Mouse (Mus musculus): ENCODE data around the gene Sec23ip. TPM values are rescaled to one million over a fixed set of nuclear protein-coding genes. Genes with fewer than 3 reads are reported as not detected.

Gene Sec23ip
- total and polyA plus RNA-seq, 3 experiments = 16.0 to 40.1 (median 19.3) TPM

DNA sequence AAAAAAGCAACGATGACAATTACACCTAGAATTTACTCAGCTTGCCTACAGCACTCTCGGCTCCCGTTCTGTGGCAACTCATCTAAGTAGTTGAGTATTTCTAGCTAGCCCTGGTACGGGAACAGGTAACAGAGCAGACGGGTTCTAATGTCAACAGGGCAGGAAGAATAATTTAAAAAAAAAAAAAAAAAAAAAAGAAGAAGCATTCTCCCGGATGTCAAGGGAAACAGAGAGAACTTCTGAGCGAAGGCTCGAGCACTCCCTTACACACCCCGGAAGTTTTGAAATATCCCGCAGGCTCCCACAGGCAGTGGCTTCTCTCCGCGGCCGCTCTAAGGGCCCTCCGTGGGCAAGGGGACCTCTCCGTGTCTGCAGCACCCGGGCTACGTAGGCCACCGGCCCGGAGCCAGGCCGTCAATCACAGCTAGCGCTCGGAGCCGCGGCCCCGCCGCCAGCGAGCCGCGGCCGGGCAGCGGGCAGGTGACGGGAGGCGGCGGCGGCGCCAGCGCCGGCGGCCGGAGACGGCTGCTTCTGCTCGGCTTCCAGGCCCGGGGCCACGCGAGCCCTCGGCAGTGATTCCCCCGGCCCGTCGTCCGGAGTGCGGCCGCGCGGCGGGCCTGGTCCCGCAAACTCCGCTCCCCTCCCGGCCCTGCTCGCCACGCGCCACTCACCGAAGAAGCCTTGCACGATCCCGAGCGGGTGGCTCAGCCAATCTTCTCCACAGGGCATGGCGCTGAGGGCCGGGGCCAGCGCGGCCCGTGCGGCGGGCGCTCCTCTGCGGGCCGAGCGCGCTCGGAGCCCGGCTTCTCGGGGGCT lies 5.1 kb upstream of the Sec23ip start:
- H3K9ac ChIP-seq (ENCODE audit: insufficient read depth, low read depth) = peak overlapping the region; percentile 90
- peaks cover 55% of the 10 kb centered on the region for H3K79me2 ChIP-seq (replicated peaks; ENCODE audit: control insufficient read depth, extremely low read depth, insufficient read depth, poor library complexity, severe bottlenecking)
- peaks cover 3% of the 10 kb centered on the region for H3K9me3 ChIP-seq (replicated peaks; ENCODE audit: low read length)
- dilution Hi-C loops (cut with MboI; ENCODE audit: extremely low pct_ligation_motif_present, extremely low pct_unique_long_range_greater_than_20kb, low sequenced_read_pairs) (no loop called here), in situ Hi-C loops (cut with MboI; ENCODE audit: low pct_ligation_motif_present, low pct_unique_long_range_greater_than_20kb, low sequenced_read_pairs) (no loop called here)
- no peaks in the 10 kb centered on the region for H3K27me3 ChIP-seq (replicated peaks)
- peaks cover 3 to 18% of the 10 kb centered on the region in 2 experiments for H3K36me3 ChIP-seq (replicated peaks in 1 of 2; ENCODE audit: control insufficient read depth in 1 of 2, insufficient read depth in 1 of 2, low read length in 1 of 2)
- H3K4me1 ChIP-seq (ENCODE audit: control insufficient read depth in 1 of 2, insufficient read depth in 2 of 2) = peaks cover 4 to 30% of the 10 kb centered on the region in 2 experiments
- TF ChIP-seq USF2 (conservative IDR thresholded peaks at IDR 0.05; ENCODE audit: low read depth, low read length) (no peak), JUN (IDR thresholded peaks at IDR 0.05; ENCODE audit: insufficient read depth, low read depth, low read length) (no peak), CHD1 (IDR thresholded peaks at IDR 0.05; ENCODE audit: low read depth, low read length) (no peak), PAX5 (IDR thresholded peaks at IDR 0.05; ENCODE audit: low read length) (no peak), MXI1 (IDR thresholded peaks at IDR 0.05; ENCODE audit: low read depth, low read length) (no peak; the same call in 1 of the 2 replicates), USF1 (IDR thresholded peaks at IDR 0.05; ENCODE audit: low read depth, low read length) (no peak), NELFE (IDR thresholded peaks at IDR 0.05; ENCODE audit: low read depth, low read length) (no peak), JUND (conservative IDR thresholded peaks at IDR 0.05; ENCODE audit: low read depth, low read length) (no peak), ELF1 (IDR thresholded peaks at IDR 0.05; ENCODE audit: low read depth, low read length) (peak; percentile 58), MAFK (IDR thresholded peaks at IDR 0.05; ENCODE audit: insufficient replicate concordance, low read length) (no peak), TCF12 (IDR thresholded peaks at IDR 0.05; ENCODE audit: low read depth, low read length) (no peak), MAZ (IDR thresholded peaks at IDR 0.05; ENCODE audit: low read depth, low read length) (no peak), HCFC1 (IDR thresholded peaks at IDR 0.05; ENCODE audit: low read depth, low read length) (no peak), CHD2 (IDR thresholded peaks at IDR 0.05; ENCODE audit: low read length) (no peak), ZNF384 (IDR thresholded peaks at IDR 0.05; ENCODE audit: low read depth, low read length) (peak; percentile 79), MEF2A (IDR thresholded peaks at IDR 0.05; ENCODE audit: borderline replicate concordance, low read depth, low read length) (no peak), IRF4 (IDR thresholded peaks at IDR 0.05; ENCODE audit: low read depth, low read length) (no peak)
- H3K4me2 ChIP-seq (ENCODE audit: insufficient read depth, low read depth, poor library complexity, severe bottlenecking) = peak overlapping the region; percentile 97
- DNase-seq (ENCODE audit: extremely low read depth) = no peak
- H3K27ac ChIP-seq (ENCODE audit: insufficient read depth, low read depth) = peak overlapping the region; percentile 25
- H3K4me3 ChIP-seq (replicated peaks in 1 of 3; ENCODE audit: low read depth in 2 of 3, low read length in 2 of 3, poor library complexity in 1 of 3) = peak overlapping the region; percentile 86 to 99 (median 91)

GRCm38 (mm10) chr7:128740334-128740733 lies 4.4 kb upstream of the Sec23ip start, which contains the start of gene Mcmbp:
Gene Mcmbp, minus strand, starts transcription at chr7:128740495.
- Histone ChIP-seq H3K36me3 (replicated peaks in 1 of 2; ENCODE audit: control insufficient read depth in 1 of 2, insufficient read depth in 1 of 2, low read length in 1 of 2) (peaks cover 3 to 15% of the 10 kb centered on the region in 2 experiments), H3K4me1 (ENCODE audit: control insufficient read depth in 1 of 2, insufficient read depth in 2 of 2) (peaks cover 4 to 30% of the 10 kb centered on the region in 2 experiments), H3K4me3 (replicated peaks in 1 of 3; ENCODE audit: low read depth in 2 of 3, low read length in 2 of 3, poor library complexity in 1 of 3) (peak within 1 kb of the TSS; percentile 86 to 99 (median 91)), H3K27me3 (replicated peaks) (no peaks in the 10 kb centered on the region), H3K9ac (ENCODE audit: insufficient read depth, low read depth) (peak within 1 kb of the TSS; percentile 90), H3K27ac (ENCODE audit: insufficient read depth, low read depth) (peak within 1 kb of the TSS; percentile 25), H3K4me2 (ENCODE audit: insufficient read depth, low read depth, poor library complexity, severe bottlenecking) (peak within 1 kb of the TSS; percentile 97), H3K9me3 (replicated peaks; ENCODE audit: low read length) (peaks cover 3% of the 10 kb centered on the region), H3K79me2 (replicated peaks; ENCODE audit: control insufficient read depth, extremely low read depth, insufficient read depth, poor library complexity, severe bottlenecking) (peaks cover 53% of the 10 kb centered on the region)
- DNase-seq (ENCODE audit: extremely low read depth) = peak; percentile 95
- dilution Hi-C loops (cut with MboI; ENCODE audit: extremely low pct_ligation_motif_present, extremely low pct_unique_long_range_greater_than_20kb, low sequenced_read_pairs) (no loop called here), in situ Hi-C loops (cut with MboI; ENCODE audit: low pct_ligation_motif_present, low pct_unique_long_range_greater_than_20kb, low sequenced_read_pairs) (no loop called here)
- TF ChIP-seq USF1 (IDR thresholded peaks at IDR 0.05; ENCODE audit: low read depth, low read length) (peak; percentile 54; the same call in 1 of the 2 replicates), MXI1 (IDR thresholded peaks at IDR 0.05; ENCODE audit: low read depth, low read length) (peak; percentile 79; the same call in 1 of the 2 replicates), POLR2A (IDR thresholded peaks at IDR 0.05; ENCODE audit: low read depth, low read length) (peak; percentile 84), TBP (conservative IDR thresholded peaks at IDR 0.05; ENCODE audit: low read depth, low read length) (0 out of 2 replicates have a peak, but pooled peaks have one; percentile 16), ZNF384 (IDR thresholded peaks at IDR 0.05; ENCODE audit: low read depth, low read length) (no peak), ZMIZ1 (IDR thresholded peaks at IDR 0.05; ENCODE audit: low read depth, low read length) (peak; percentile 45; the same call in 1 of the 2 replicates), SIN3A (IDR thresholded peaks at IDR 0.05; ENCODE audit: low read length) (0 out of 2 replicates have a peak, but pooled peaks have one; percentile 39), CHD2 (IDR thresholded peaks at IDR 0.05; ENCODE audit: low read length) (peak; percentile 86; the same call in 1 of the 2 replicates), JUN (IDR thresholded peaks at IDR 0.05; ENCODE audit: insufficient read depth, low read depth, low read length) (no peak), KAT2A (IDR thresholded peaks at IDR 0.05; ENCODE audit: insufficient replicate concordance, low read length) (0 out of 2 replicates have a peak, but pooled peaks have one; percentile 55), ETS1 (conservative IDR thresholded peaks at IDR 0.05; ENCODE audit: low read depth, low read length) (no peak), MEF2A (IDR thresholded peaks at IDR 0.05; ENCODE audit: borderline replicate concordance, low read depth, low read length) (no peak), POLR2AphosphoS2 (IDR thresholded peaks at IDR 0.05; ENCODE audit: low read depth, low read length) (peak; percentile 39; the same call in 1 of the 2 replicates), ELF1 (IDR thresholded peaks at IDR 0.05; ENCODE audit: low read depth, low read length) (peak; percentile 66; the same call in 1 of the 2 replicates), MAX (IDR thresholded peaks at IDR 0.05; ENCODE audit: low read length) (peak; percentile 36; the same call in 1 of the 2 replicates), MAZ (IDR thresholded peaks at IDR 0.05; ENCODE audit: low read depth, low read length) (peak; percentile 61), ZC3H11A (IDR thresholded peaks at IDR 0.05; ENCODE audit: low read depth, low read length) (peak; percentile 42), MAFK (IDR thresholded peaks at IDR 0.05; ENCODE audit: insufficient replicate concordance, low read length) (no peak), HCFC1 (IDR thresholded peaks at IDR 0.05; ENCODE audit: low read depth, low read length) (peak; percentile 90), NRF1 (IDR thresholded peaks at IDR 0.05; ENCODE audit: low read depth, low read length) (peak; percentile 88), USF2 (conservative IDR thresholded peaks at IDR 0.05; ENCODE audit: low read depth, low read length) (no peak)

Data from CH12.LX (cell line).